25 mouse cellular contexts compared by ENCODE assay signal in the genomic region with DNA sequence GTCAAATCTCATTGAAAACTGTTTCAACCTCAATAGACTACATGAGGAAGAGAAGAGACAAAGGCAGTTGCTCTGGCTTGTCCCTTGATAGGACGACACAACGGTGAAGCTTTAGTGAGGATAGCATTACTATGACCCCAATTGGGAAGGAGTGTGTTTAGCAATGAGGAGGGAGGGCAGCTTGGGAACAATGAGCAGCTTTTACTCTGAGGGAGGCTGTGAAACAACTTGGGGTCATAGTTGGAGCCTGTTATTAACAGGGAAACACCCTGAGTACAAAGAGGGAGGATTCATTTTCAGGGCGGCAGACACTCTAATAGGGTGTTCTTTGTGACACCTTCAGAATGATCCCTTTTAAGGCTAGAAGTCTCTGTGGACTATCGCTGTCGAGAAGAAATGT. TPM values are rescaled to one million over a fixed set of nuclear protein-coding genes. Genes with fewer than 3 reads are reported as not detected.
A peak's percentile ranks its signal among the peaks of the same experiment; 100 is the strongest.
DNase-seq lines count a peak whose midpoint lies in the region; ATAC-seq lines count a peak whose summit lies in the region.
"Had no signal": no experiment of that assay in that cellular context is flagged by ENCODE, and none has a peak within 500 bp of the region (broad histone marks: within the 10 kb centered on the region; RNA-seq: fewer than 3 reads in every experiment).

No protein-coding gene starts in this region.

- H3K36me3 ChIP-seq in liver, embryonic 12.5 days: no peaks in the 10 kb centered on the region
- H3K36me3 ChIP-seq in liver, embryonic 11.5 days (ENCODE audit: control insufficient read depth, insufficient read depth, low read length): no peaks in the 10 kb centered on the region
- H3K36me3 ChIP-seq in liver, embryonic 16.5 days (ENCODE audit: control insufficient read depth, insufficient read depth): no peaks in the 10 kb centered on the region
- H3K36me3 ChIP-seq in heart, embryonic 11.5 days (ENCODE audit: control insufficient read depth, insufficient read depth, low read length): no peaks in the 10 kb centered on the region
- H3K36me3 ChIP-seq: forebrain, embryonic 10.5 days; heart, embryonic 12.5 days; heart, embryonic 15.5 days; hindbrain, embryonic 10.5 days; hindbrain, embryonic 13.5 days had no signal

- H3K27me3 ChIP-seq in liver, embryonic 12.5 days (replicated peaks): peaks cover 26% of the 10 kb centered on the region
- peaks cover 3% of the 10 kb centered on the region for H3K27me3 ChIP-seq in liver, embryonic 11.5 days (replicated peaks; ENCODE audit: control insufficient read depth, insufficient read depth, low read length)
- H3K27me3 ChIP-seq in liver, embryonic 16.5 days (ENCODE audit: control insufficient read depth, insufficient read depth, low read depth, low read length): no peaks in the 10 kb centered on the region
- H3K27me3 ChIP-seq in heart, embryonic 11.5 days (ENCODE audit: control insufficient read depth, insufficient read depth, low read length): no peaks in the 10 kb centered on the region
- H3K27me3 ChIP-seq: heart, embryonic 12.5 days; heart, embryonic 15.5 days; hindbrain, embryonic 13.5 days had no signal

- 75% methylated on average over 5 of the region's 5 CpGs for WGBS in liver, embryonic 12.5 days (ENCODE audit: insufficient replicate concordance)
- WGBS in liver, embryonic 11.5 days: 79% methylated on average over 5 of the region's 5 CpGs
- 66% methylated on average over 5 of the region's 5 CpGs for WGBS in liver, embryonic 16.5 days (ENCODE audit: insufficient replicate concordance)
- 72% methylated on average over 5 of the region's 5 CpGs for WGBS in heart, embryonic 11.5 days (ENCODE audit: insufficient replicate concordance)

- H3K4me3 ChIP-seq in liver, embryonic 12.5 days: no peak overlapping the region
- no peak overlapping the region for H3K4me3 ChIP-seq in liver, embryonic 11.5 days (ENCODE audit: low read depth, low read length)
- no peak overlapping the region for H3K4me3 ChIP-seq in liver, embryonic 16.5 days (ENCODE audit: low read depth, low read length)
- no peak overlapping the region for H3K4me3 ChIP-seq in heart, embryonic 11.5 days (ENCODE audit: low read depth, low read length)
- H3K4me3 ChIP-seq: forebrain, embryonic 10.5 days; forebrain, embryonic 13.5 days; heart, adult 2 months; heart, embryonic 12.5 days; heart, embryonic 15.5 days; hindbrain, embryonic 10.5 days; hindbrain, embryonic 13.5 days had no signal

- H3K4me1 ChIP-seq in liver, embryonic 12.5 days: peaks cover 53% of the 10 kb centered on the region
- peaks cover 16% of the 10 kb centered on the region for H3K4me1 ChIP-seq in liver, embryonic 11.5 days (replicated peaks; ENCODE audit: control insufficient read depth, insufficient read depth, low read length)
- H3K4me1 ChIP-seq in liver, embryonic 16.5 days (ENCODE audit: control insufficient read depth, low read depth, low read length): peaks cover 25% of the 10 kb centered on the region
- H3K4me1 ChIP-seq in heart, embryonic 11.5 days (ENCODE audit: control insufficient read depth, insufficient read depth, low read length): peaks cover 9% of the 10 kb centered on the region

- no peak for DNase-seq in liver, embryonic 11.5 days (ENCODE audit: low spot score)
- peak; percentile 54 for DNase-seq in retina, postnatal 1 day
- no peak for DNase-seq in retina, embryonic 14.5 days (ENCODE audit: low spot score)
- DNase-seq: adrenal gland, adult 2 months; adrenal gland, postnatal 14 days; cerebellum, adult 11 months; cerebellum, adult 2 months; cerebellum, postnatal 14 days; gastrocnemius, postnatal 10 days; gastrocnemius, postnatal 36 days; heart, adult 2 months; heart, postnatal 10 days; heart, postnatal 36 days had no signal

- peak overlapping the region; percentile 4; the same call in 1 of the 2 replicates for H3K9ac ChIP-seq in liver, embryonic 12.5 days
- no peak overlapping the region for H3K9ac ChIP-seq in liver, embryonic 11.5 days (ENCODE audit: low read depth, low read length)
- no peak overlapping the region for H3K9ac ChIP-seq in liver, embryonic 16.5 days (ENCODE audit: low read depth, low read length)
- no peak overlapping the region for H3K9ac ChIP-seq in heart, embryonic 11.5 days (ENCODE audit: low read depth, low read length)
- H3K9ac ChIP-seq: forebrain, embryonic 13.5 days; heart, embryonic 12.5 days; heart, embryonic 15.5 days; hindbrain, embryonic 13.5 days had no signal

- ATAC-seq in liver, embryonic 12.5 days: no peak
- ATAC-seq in liver, embryonic 11.5 days (replicated peaks; ENCODE audit: low FRiP score): no peak
- no peak for ATAC-seq in liver, embryonic 16.5 days (ENCODE audit: low read depth)
- no peak for ATAC-seq in heart, embryonic 11.5 days (replicated peaks; ENCODE audit: insufficient number of reproducible peaks, low FRiP score, low TSS enrichment)
- ATAC-seq: CD4-positive, CD25-positive, alpha-beta regulatory T cell, adult 4 months; forebrain, embryonic 13.5 days; forebrain, embryonic 16.5 days; hindbrain, embryonic 16.5 days had no signal

- no peak overlapping the region for H3K4me2 ChIP-seq in liver, embryonic 12.5 days
- H3K4me2 ChIP-seq in liver, embryonic 11.5 days: no peak overlapping the region
- no peak overlapping the region for H3K4me2 ChIP-seq in liver, embryonic 16.5 days (ENCODE audit: low read depth, low read length)
- H3K4me2 ChIP-seq in heart, embryonic 11.5 days: no peak overlapping the region
- H3K4me2 ChIP-seq: forebrain, embryonic 13.5 days; heart, embryonic 12.5 days; heart, embryonic 15.5 days; hindbrain, embryonic 13.5 days had no signal

- H3K27ac ChIP-seq in liver, embryonic 12.5 days: peak overlapping the region; percentile 98
- no peak overlapping the region for H3K27ac ChIP-seq in liver, embryonic 11.5 days (ENCODE audit: low read depth, low read length)
- peak overlapping the region; percentile 88 for H3K27ac ChIP-seq in liver, embryonic 16.5 days (ENCODE audit: low read length)
- H3K27ac ChIP-seq in heart, embryonic 11.5 days (ENCODE audit: low read depth, low read length): no peak overlapping the region
- H3K27ac ChIP-seq: forebrain, embryonic 10.5 days; forebrain, embryonic 13.5 days; heart, adult 2 months; heart, embryonic 15.5 days; hindbrain, embryonic 10.5 days; hindbrain, embryonic 13.5 days had no signal

- no peaks in the 10 kb centered on the region for H3K9me3 ChIP-seq in liver, embryonic 12.5 days (replicated peaks)
- H3K9me3 ChIP-seq in liver, embryonic 11.5 days (ENCODE audit: control insufficient read depth, low read length): no peaks in the 10 kb centered on the region
- no peaks in the 10 kb centered on the region for H3K9me3 ChIP-seq in liver, embryonic 16.5 days (replicated peaks; ENCODE audit: control insufficient read depth, low read length)
- no peaks in the 10 kb centered on the region for H3K9me3 ChIP-seq in heart, embryonic 11.5 days (replicated peaks; ENCODE audit: control insufficient read depth, low read length)
- H3K9me3 ChIP-seq: forebrain, embryonic 10.5 days; forebrain, embryonic 13.5 days; heart, embryonic 12.5 days; heart, embryonic 15.5 days; hindbrain, embryonic 10.5 days; hindbrain, embryonic 13.5 days had no signal

RNA-seq across cellular contexts. Expression of a gene that starts 2.2 kb away (rescaled TPM):
- 10.9 and 11.1 TPM in 2 replicates for polyA plus RNA-seq in liver, embryonic 12.5 days (2016; fragmentation: Nextera tagmentation; extraction: Ambion mirVana)
- 12.4 and 13.2 TPM in 2 replicates for polyA plus RNA-seq in liver, embryonic 11.5 days (2014; fragmentation: Nextera tagmentation; extraction: Ambion mirVana)
- 5.1 and 5.8 TPM in 2 replicates for polyA plus RNA-seq in liver, embryonic 16.5 days (2015; fragmentation: Nextera tagmentation; extraction: Ambion mirVana)
- 11.3 and 12.4 TPM in 2 replicates for polyA plus RNA-seq in heart, embryonic 11.5 days (2014; fragmentation: Nextera tagmentation; extraction: Ambion mirVana)

Comparison
In these comparisons a context has a peak if more than half of its experiments do, and no peak if none do; other contexts are left out.
1. H3K27ac ChIP-seq: peak in liver, embryonic 12.5 days (single experiment) and liver, embryonic 16.5 days (single experiment); none in liver, embryonic 11.5 days (single experiment) and heart, embryonic 11.5 days (single experiment).